Mouse (Mus musculus) heart, postnatal 36 days (tissue): ENCODE results near the gene Col24a1. TPM values are rescaled to one million over a fixed set of nuclear protein-coding genes. Genes with fewer than 3 reads are reported as not detected.

Experiments
- total RNA-seq, 2 experiments: library from RNA; stranded (reverse); gene quantifications; 2 replicates each; pipeline ENCODE4 v1.2.3; 2021

Col24a1 gene
- total RNA-seq, 2 experiments from 2014 or later = 0.08 to 0.14 TPM

Other genes starting within 250 kb of the Col24a1 start
- gene Clca2, start 193.0 kb upstream of the Col24a1 start, total RNA-seq = under 1 TPM in 1 of 2 experiments, not detected in 1; 0.14 TPM
- gene Odf2l, start 173.9 kb upstream of the Col24a1 start, total RNA-seq = 10 to 100 TPM; 11.6 to 12.0 TPM